Mouse (Mus musculus): ENCODE results near the gene D130043K22Rik. TPM values are rescaled to one million over a fixed set of nuclear protein-coding genes. Genes with fewer than 3 reads are reported as not detected.

D130043K22Rik gene
- polyA plus RNA-seq, 1 experiment from 2014 or later, result 0.11 TPM

DNA sequence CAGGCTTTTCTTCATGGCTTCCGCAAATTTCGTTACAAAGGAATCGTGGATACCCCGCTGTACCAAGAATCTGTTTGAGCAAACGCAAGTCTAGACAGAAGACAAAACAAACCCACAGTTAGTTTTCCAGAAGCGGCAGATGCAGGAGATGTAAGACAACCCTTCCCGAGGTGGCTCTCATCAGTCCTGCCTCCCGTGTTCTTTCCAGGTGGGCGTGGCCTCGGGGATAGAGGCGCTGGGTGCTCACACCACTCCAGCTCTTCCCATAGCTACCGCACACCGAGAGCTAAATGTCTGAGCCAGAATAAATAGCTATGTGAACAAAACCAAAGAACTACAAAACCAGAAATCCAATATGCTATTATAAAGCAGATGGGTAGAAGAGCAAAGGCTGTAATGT lies 70.9 kb downstream of the D130043K22Rik start:
- DNase-seq (ENCODE audit: low spot score) (no peak), ATAC-seq (ENCODE audit: insufficient number of reproducible peaks, low FRiP score, low TSS enrichment, low read depth) (no peak)
- Histone ChIP-seq H3K36me3 (ENCODE audit: control insufficient read depth, insufficient read depth, low read length) (no peaks in the 10 kb centered on the region), H3K9ac (ENCODE audit: low read length) (no peak overlapping the region), H3K9me3 (ENCODE audit: control insufficient read depth, low read length) (no peaks in the 10 kb centered on the region), H3K4me3 (ENCODE audit: low read depth, low read length) (no peak overlapping the region), H3K4me2 (ENCODE audit: low read depth, severe bottlenecking) (no peak overlapping the region), H3K4me1 (ENCODE audit: control insufficient read depth, insufficient read depth, low read length) (no peaks in the 10 kb centered on the region), H3K27me3 (ENCODE audit: control insufficient read depth, insufficient read depth, low read length) (no peaks in the 10 kb centered on the region), H3K27ac (replicated peaks; ENCODE audit: low read depth, low read length) (no peak overlapping the region)
- 69% methylated on average over 13 of the region's 13 CpGs for WGBS

GRCm38 (mm10) chr13:24920333-24920977 lies 75.5 kb downstream of the D130043K22Rik start:
- no peak overlapping the region for H3K4me2 ChIP-seq (ENCODE audit: low read depth, severe bottlenecking)
- H3K36me3 ChIP-seq (ENCODE audit: control insufficient read depth, insufficient read depth, low read length), result no peaks in the 10 kb centered on the region
- no peak overlapping the region for H3K27ac ChIP-seq (replicated peaks; ENCODE audit: low read depth, low read length)
- ATAC-seq (ENCODE audit: insufficient number of reproducible peaks, low FRiP score, low TSS enrichment, low read depth) (peak; percentile 17; the same call in 1 of the 2 replicates), DNase-seq (ENCODE audit: low spot score) (peak; percentile 60)
- WGBS, result 33% methylated on average over 5 of the region's 5 CpGs
- H3K27me3 ChIP-seq (ENCODE audit: control insufficient read depth, insufficient read depth, low read length), result no peaks in the 10 kb centered on the region
- no peak overlapping the region for H3K9ac ChIP-seq (ENCODE audit: low read length)
- H3K9me3 ChIP-seq (ENCODE audit: control insufficient read depth, low read length), result no peaks in the 10 kb centered on the region
- H3K4me1 ChIP-seq (ENCODE audit: control insufficient read depth, insufficient read depth, low read length), result no peaks in the 10 kb centered on the region
- H3K4me3 ChIP-seq (ENCODE audit: low read depth, low read length), result no peak overlapping the region

DNA sequence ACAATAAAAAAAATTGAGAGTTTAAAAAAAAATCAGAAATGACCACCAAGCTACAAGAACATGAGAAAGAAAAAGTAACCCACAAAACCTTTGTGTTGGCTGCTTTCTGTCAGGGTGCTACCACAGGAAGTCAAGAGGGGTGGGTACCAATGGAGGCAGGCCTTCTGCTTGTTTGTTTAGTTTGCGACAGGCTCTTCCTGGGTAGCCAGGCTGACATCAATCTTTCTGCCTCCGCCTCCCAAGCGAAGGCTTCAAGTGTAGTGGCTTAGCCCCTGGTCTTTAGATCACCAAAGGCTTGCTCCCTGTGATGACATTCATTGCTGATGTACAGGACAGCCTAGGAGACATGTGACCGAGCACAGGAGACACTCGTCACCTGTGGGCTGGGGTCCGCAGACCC lies 76.3 kb downstream of the D130043K22Rik start:
- WGBS, result 76% methylated on average over 6 of the region's 6 CpGs
- no peak for ATAC-seq (ENCODE audit: insufficient number of reproducible peaks, low FRiP score, low TSS enrichment, low read depth)
- no peaks in the 10 kb centered on the region for H3K9me3 ChIP-seq (ENCODE audit: control insufficient read depth, low read length)
- no peaks in the 10 kb centered on the region for H3K4me1 ChIP-seq (ENCODE audit: control insufficient read depth, insufficient read depth, low read length)
- DNase-seq (ENCODE audit: low spot score), result no peak
- no peaks in the 10 kb centered on the region for H3K27me3 ChIP-seq (ENCODE audit: control insufficient read depth, insufficient read depth, low read length)
- H3K9ac ChIP-seq (ENCODE audit: low read length), result no peak overlapping the region
- no peak overlapping the region for H3K27ac ChIP-seq (replicated peaks; ENCODE audit: low read depth, low read length)
- no peaks in the 10 kb centered on the region for H3K36me3 ChIP-seq (ENCODE audit: control insufficient read depth, insufficient read depth, low read length)
- no peak overlapping the region for H3K4me3 ChIP-seq (ENCODE audit: low read depth, low read length)
- H3K4me2 ChIP-seq (ENCODE audit: low read depth, severe bottlenecking), result no peak overlapping the region

DNA sequence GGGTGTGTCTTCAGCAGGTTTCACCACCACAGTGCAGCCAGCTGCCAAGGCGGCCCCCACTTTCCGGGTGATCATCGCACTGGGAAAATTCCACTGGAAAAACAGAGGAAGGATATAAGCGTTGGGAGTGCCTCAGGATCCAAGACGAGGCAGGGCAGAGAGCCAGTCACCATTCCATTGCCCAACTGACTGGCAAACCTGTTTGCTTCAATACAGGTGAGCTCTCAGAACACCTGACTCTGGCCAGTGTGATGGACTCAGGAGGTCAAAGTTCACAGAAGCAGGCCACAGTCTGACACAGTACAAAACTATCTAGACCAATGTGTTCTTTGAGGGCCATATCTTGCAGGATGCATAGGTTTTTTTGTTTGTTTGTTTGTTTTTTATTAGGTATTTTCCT lies 79.1 kb downstream of the D130043K22Rik start:
- no peaks in the 10 kb centered on the region for H3K4me1 ChIP-seq (ENCODE audit: control insufficient read depth, insufficient read depth, low read length)
- no peak for ATAC-seq (ENCODE audit: insufficient number of reproducible peaks, low FRiP score, low TSS enrichment, low read depth)
- no peak overlapping the region for H3K9ac ChIP-seq (ENCODE audit: low read length)
- no peaks in the 10 kb centered on the region for H3K36me3 ChIP-seq (ENCODE audit: control insufficient read depth, insufficient read depth, low read length)
- no peak overlapping the region for H3K27ac ChIP-seq (replicated peaks; ENCODE audit: low read depth, low read length)
- 90% methylated on average over 5 of the region's 5 CpGs for WGBS
- no peak overlapping the region for H3K4me3 ChIP-seq (ENCODE audit: low read depth, low read length)
- H3K4me2 ChIP-seq (ENCODE audit: low read depth, severe bottlenecking), result no peak overlapping the region
- no peaks in the 10 kb centered on the region for H3K27me3 ChIP-seq (ENCODE audit: control insufficient read depth, insufficient read depth, low read length)
- H3K9me3 ChIP-seq (ENCODE audit: control insufficient read depth, low read length), result no peaks in the 10 kb centered on the region
- DNase-seq (ENCODE audit: low spot score), result no peak

DNA sequence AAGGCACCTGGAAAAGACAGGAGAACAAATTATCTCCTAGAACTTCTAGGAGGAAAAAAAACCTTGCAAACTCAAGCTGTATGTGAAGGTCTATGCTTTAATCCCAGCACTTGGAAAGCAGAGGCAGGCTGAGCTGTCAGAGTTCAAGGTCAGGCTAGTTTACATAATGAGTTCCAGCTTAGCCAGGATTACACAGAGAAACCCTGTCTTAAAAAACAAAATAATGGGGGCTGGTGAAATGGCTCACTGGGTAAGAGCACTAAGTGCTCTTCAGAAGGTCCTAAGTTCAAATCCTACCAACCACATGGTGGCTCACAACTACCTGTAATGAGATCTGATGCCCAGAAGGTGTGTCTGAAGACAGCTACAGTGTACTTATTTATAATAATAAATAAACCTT lies 85.7 kb downstream of the D130043K22Rik start:
- DNase-seq (ENCODE audit: low spot score), result no peak
- no peaks in the 10 kb centered on the region for H3K36me3 ChIP-seq (ENCODE audit: control insufficient read depth, insufficient read depth, low read length)
- H3K4me3 ChIP-seq (ENCODE audit: low read depth, low read length), result no peak overlapping the region
- ATAC-seq (ENCODE audit: insufficient number of reproducible peaks, low FRiP score, low TSS enrichment, low read depth), result no peak
- no peak overlapping the region for H3K4me2 ChIP-seq (ENCODE audit: low read depth, severe bottlenecking)
- no peaks in the 10 kb centered on the region for H3K9me3 ChIP-seq (ENCODE audit: control insufficient read depth, low read length)
- H3K27me3 ChIP-seq (ENCODE audit: control insufficient read depth, insufficient read depth, low read length), result no peaks in the 10 kb centered on the region
- H3K4me1 ChIP-seq (ENCODE audit: control insufficient read depth, insufficient read depth, low read length), result no peaks in the 10 kb centered on the region
- H3K9ac ChIP-seq (ENCODE audit: low read length), result no peak overlapping the region
- H3K27ac ChIP-seq (replicated peaks; ENCODE audit: low read depth, low read length), result no peak overlapping the region

GRCm38 (mm10) chr13:24933199-24933598 lies 88.3 kb downstream of the D130043K22Rik start:
- DNase-seq (ENCODE audit: low spot score) (no peak), ATAC-seq (ENCODE audit: insufficient number of reproducible peaks, low FRiP score, low TSS enrichment, low read depth) (no peak)
- Histone ChIP-seq H3K4me3 (ENCODE audit: low read depth, low read length) (no peak overlapping the region), H3K27ac (replicated peaks; ENCODE audit: low read depth, low read length) (no peak overlapping the region), H3K9me3 (ENCODE audit: control insufficient read depth, low read length) (no peaks in the 10 kb centered on the region), H3K9ac (ENCODE audit: low read length) (no peak overlapping the region), H3K4me1 (ENCODE audit: control insufficient read depth, insufficient read depth, low read length) (no peaks in the 10 kb centered on the region), H3K4me2 (ENCODE audit: low read depth, severe bottlenecking) (no peak overlapping the region), H3K27me3 (ENCODE audit: control insufficient read depth, insufficient read depth, low read length) (no peaks in the 10 kb centered on the region), H3K36me3 (ENCODE audit: control insufficient read depth, insufficient read depth, low read length) (no peaks in the 10 kb centered on the region)
- WGBS, result 92% methylated on average over 7 of the region's 7 CpGs

- peak; percentile 27; the same call in 1 of the 2 replicates for ATAC-seq (ENCODE audit: insufficient number of reproducible peaks, low FRiP score, low TSS enrichment, low read depth)
- 54% methylated on average over 5 of the region's 5 CpGs for WGBS
- H3K9ac ChIP-seq (ENCODE audit: low read length), result peak overlapping the region; percentile 94
These were observed 91.8 kb downstream of the D130043K22Rik start for GRCm38 (mm10) chr13:24936772-24937107.

GRCm38 (mm10) chr13:24937108-24937838 lies 92.3 kb downstream of the D130043K22Rik start, which contains the start of gene Aldh5a1:
Aldh5a1 (minus strand) TSS chr13:24937661.
- peak within 1 kb of the TSS; percentile 94 for H3K9ac ChIP-seq (ENCODE audit: low read length)
- H3K9me3 ChIP-seq (ENCODE audit: control insufficient read depth, low read length), result no peaks in the 10 kb centered on the region
- DNase-seq (ENCODE audit: low spot score) (peak; percentile 87), ATAC-seq (ENCODE audit: insufficient number of reproducible peaks, low FRiP score, low TSS enrichment, low read depth) (peak; percentile 65)
- under 1% methylated on average over 75 of the region's 75 CpGs for WGBS
- no peaks in the 10 kb centered on the region for H3K27me3 ChIP-seq (ENCODE audit: control insufficient read depth, insufficient read depth, low read length)
- H3K36me3 ChIP-seq (ENCODE audit: control insufficient read depth, insufficient read depth, low read length), result no peaks in the 10 kb centered on the region
- peak within 1 kb of the TSS; percentile 82 for H3K4me3 ChIP-seq (ENCODE audit: low read depth, low read length)
- H3K4me2 ChIP-seq (ENCODE audit: low read depth, severe bottlenecking), result peak within 1 kb of the TSS; percentile 85
- H3K4me1 ChIP-seq (ENCODE audit: control insufficient read depth, insufficient read depth, low read length), result no peaks in the 10 kb centered on the region
- peak within 1 kb of the TSS; percentile 55; the same call in 1 of the 2 replicates for H3K27ac ChIP-seq (replicated peaks; ENCODE audit: low read depth, low read length)

More at GRCm38 (mm10) chr13:24936772-24937107, 91.8 kb downstream of the D130043K22Rik start:
- H3K27me3 ChIP-seq (ENCODE audit: control insufficient read depth, insufficient read depth, low read length), result no peaks in the 10 kb centered on the region
- H3K4me2 ChIP-seq (ENCODE audit: low read depth, severe bottlenecking), result peak overlapping the region; percentile 85
- H3K36me3 ChIP-seq (ENCODE audit: control insufficient read depth, insufficient read depth, low read length), result no peaks in the 10 kb centered on the region
- H3K4me1 ChIP-seq (ENCODE audit: control insufficient read depth, insufficient read depth, low read length), result no peaks in the 10 kb centered on the region
- peak overlapping the region; percentile 82 for H3K4me3 ChIP-seq (ENCODE audit: low read depth, low read length)
- DNase-seq (ENCODE audit: low spot score), result no peak
- H3K27ac ChIP-seq (replicated peaks; ENCODE audit: low read depth, low read length), result no peak overlapping the region
- H3K9me3 ChIP-seq (ENCODE audit: control insufficient read depth, low read length), result no peaks in the 10 kb centered on the region
